Mouse (Mus musculus) v-Abl transformed pro-B cells (cell line): Measurements from ENCODE around the gene Mcl1.

Source experiments
- in situ Hi-C, 2 experiments: fragments of 400-800 bp; cut with MboI; formaldehyde crosslinking; loops; one replicate each; pipeline ENCODE4 v1.15.1; 2025; ENCODE audit not compliant: unreplicated experiment in 2 of 2

Gene Mcl1

DNA sequence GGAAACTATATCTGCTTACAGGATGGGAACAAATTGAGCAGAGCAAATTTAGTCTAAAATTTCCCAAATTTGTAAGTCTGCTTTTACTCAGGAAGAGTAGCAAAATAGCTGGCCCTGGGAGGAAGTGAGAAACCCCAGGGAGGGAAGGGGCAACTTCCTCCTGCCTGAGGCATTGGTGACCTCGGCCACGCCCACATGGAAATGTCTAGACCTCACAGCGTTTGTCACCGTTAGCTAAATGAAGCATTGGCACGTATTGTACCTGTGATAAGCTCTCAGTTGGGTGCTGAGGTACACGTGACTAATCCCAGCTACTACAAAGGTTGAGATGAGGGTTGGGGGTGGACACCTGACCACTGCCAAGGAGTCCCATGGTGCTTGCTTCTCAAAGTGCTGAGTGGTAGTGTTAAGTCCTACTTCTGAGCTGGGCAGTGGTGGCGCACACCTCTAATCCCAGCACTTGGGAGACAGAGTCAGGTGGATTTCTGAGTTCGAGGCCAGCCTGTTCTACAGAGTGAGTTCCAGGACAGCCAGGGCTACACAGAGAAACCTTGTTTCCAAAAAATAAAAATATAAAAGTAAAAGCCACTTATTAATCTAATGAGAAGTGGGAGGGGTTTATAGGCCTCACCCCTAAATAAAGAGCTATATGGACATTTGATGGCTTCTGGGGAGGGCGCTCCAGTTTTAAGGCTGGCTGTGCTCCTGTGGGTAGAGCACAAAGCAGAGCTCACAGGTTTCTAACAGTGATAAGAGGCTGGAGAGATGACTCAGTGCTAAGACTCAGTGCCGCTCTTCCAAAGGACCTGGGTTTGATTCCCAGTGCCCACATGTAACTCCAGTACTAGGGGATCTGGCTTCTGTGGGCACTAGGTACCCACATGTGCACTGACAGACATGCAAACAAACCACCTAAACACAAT is 13.0 kb upstream of the Mcl1 start:
- in situ Hi-C loops = no loop called here

- in situ Hi-C loops = no loop called here
Observed at GRCm38 (mm10) chr3:95648016-95648415, 10.6 kb upstream of the Mcl1 start.

DNA sequence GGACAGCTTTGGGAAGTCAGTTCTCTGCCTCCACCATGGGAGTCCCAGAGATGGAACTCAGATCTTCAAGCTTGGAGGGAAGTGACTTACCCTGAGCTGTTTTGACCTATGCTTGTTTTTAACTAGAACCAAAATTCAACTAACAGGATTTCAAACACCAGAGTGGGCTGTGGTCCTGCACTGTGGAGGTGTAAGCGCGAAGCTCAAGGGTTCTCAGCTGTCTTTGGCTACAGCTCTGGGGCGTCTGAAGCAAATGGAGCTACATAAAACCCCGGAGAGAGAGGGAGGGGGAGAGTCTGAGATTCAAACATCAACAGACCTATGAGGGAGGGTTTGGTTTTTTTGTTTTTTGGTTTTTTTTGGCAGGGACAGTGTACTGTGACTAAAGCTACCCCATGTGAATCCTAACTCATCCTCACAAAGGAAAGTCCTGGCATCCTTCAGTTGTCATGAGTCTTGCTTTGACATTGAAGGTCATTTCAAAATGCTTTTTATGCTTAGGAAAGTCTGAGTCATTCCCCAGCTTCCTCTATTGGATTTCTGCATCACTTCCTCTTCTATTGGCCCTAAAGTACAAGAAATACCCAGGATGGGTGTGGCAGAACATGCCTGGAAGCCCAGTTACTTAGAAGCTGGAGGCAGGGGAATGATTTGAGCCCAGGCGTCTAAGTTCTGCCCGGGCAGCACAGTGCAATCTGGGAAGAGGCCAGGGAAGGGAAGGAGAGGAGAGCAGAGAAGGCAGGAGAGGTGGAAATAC is 8.1 kb upstream of the Mcl1 start:
- in situ Hi-C loops = loop anchor here in 1 of 2 experiments (25.0 kb wide), 1 partner anchor 612 kb away; the partner anchor contains the start of genes Hist2h2bb, Hist2h3b and Hist2h4

DNA sequence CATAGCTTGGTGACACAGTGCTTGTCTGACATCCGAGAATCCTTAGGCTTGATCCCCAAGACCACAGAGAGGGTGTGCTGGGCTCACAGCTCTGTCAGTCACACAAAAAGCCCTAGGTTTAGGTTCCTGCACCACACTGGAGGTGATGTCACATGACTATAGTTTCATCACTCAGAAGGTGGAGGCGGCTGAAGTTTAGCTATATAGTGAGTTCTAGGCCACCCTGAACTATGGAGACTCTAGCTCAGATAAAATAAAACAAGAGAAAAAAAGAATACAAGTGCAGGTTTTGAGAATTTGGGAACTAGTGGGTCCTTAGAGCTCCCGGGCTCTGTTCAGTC is 7.6 kb upstream of the Mcl1 start:
- in situ Hi-C loops = loop anchor here in 1 of 2 experiments (25.0 kb wide), 1 partner anchor 611 kb away; the partner anchor contains the start of genes Hist2h2bb, Hist2h3b and Hist2h4

DNA sequence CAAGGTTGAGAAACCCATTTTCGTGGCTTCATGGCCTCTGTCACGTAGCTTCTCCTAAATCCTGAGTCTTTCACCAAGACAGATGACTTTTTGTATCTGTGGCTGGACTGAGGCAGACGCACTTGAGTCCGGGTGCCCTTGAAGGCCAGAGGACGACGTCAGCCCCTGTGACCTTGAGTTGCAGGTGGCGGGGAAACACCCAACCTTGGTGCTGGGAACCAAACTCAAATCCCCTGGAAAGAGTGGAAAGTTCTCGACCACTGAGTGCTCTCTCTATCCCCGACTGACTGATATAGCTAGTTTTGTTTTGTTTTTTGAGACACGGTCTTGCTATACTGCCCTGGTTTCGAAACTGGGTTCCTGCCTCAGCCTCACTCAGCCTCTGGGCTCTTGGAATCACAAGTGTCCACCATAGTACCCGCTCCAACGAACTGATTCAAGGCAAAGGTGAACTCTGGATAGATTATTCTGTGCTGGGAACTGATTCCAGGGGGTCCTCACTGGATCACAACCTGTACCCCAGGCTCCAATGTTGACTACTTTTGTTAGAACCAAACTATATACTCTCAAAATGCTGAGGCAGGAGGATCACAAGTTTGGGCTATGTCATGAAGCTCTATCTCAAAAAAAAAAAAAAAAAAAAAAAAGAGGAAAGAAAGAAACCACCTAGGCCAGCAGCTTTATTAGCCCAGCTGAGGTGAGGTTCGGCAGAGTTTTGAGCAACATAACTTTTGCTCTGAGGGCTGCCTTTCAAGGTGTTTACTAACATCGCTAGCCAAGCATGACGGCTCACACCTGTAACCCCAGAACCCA is 7.0 kb upstream of the Mcl1 start:
- in situ Hi-C loops = loop anchor here in 1 of 2 experiments (25.0 kb wide), 1 partner anchor 611 kb away; the partner anchor contains the start of genes Hist2h2bb, Hist2h3b and Hist2h4

GRCm38 (mm10) chr3:95652204-95652811 is 6.3 kb upstream of the Mcl1 start:
- in situ Hi-C loops = loop anchor here in 1 of 2 experiments (25.0 kb wide), 1 partner anchor 610 kb away; the partner anchor contains the start of genes Hist2h2bb, Hist2h3b and Hist2h4

DNA sequence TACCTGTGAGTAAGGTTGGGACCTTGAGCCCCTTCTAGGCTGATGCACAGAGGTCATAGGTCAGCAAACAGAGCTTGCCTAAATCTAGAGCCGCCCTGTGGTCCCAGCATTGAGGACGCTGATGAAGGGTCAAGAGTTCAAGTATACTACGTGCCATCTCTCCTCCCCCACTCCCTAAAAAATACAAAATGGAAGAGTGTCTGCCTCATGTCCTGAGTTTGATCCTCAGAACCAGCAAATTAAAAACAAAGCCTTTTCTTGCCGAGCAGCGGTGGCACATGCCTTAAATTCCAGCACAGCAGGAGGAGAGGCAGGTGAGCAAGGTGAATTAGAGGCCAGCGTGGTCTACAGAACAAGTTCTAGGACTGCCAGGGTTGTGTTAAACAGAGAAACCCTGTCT is 5.7 kb upstream of the Mcl1 start:
- in situ Hi-C loops = loop anchor here in 1 of 2 experiments (25.0 kb wide), 1 partner anchor 609 kb away; the partner anchor contains the start of genes Hist2h2bb, Hist2h3b and Hist2h4

DNA sequence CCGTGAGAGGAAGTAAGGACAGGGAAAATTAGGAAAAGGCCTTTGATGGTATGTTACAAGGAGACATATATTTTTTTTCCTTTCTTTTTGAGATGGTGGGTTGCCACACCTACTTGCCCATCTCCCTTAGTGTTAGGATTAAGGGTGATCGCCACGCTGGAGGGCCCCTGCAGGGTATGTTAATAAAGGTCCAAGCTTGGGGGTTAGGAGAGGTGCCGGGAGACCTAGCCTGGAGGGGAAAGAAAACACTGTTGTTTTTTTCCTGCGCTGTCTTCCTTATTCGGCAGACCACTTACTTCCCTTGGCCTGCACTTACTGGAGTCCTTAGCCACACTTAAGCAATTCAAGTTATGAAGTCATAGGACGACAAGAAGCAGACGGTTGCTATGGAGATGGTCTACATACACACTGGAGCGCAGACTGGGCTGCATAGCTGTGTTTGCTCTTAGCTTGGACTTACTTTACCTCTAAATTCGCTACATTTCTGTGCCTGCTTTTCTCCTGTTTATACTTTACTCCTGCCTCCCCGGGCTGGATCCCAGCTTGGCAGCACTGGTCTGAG is 5.0 kb upstream of the Mcl1 start:
- in situ Hi-C loops = loop anchor here in 1 of 2 experiments (25.0 kb wide), 1 partner anchor 609 kb away; the partner anchor contains the start of genes Hist2h2bb, Hist2h3b and Hist2h4

GRCm38 (mm10) chr3:95654371-95654770 is 4.2 kb upstream of the Mcl1 start:
- in situ Hi-C loops = loop anchor here in 1 of 2 experiments (25.0 kb wide), 1 partner anchor 608 kb away; the partner anchor contains the start of genes Hist2h2bb, Hist2h3b and Hist2h4

DNA sequence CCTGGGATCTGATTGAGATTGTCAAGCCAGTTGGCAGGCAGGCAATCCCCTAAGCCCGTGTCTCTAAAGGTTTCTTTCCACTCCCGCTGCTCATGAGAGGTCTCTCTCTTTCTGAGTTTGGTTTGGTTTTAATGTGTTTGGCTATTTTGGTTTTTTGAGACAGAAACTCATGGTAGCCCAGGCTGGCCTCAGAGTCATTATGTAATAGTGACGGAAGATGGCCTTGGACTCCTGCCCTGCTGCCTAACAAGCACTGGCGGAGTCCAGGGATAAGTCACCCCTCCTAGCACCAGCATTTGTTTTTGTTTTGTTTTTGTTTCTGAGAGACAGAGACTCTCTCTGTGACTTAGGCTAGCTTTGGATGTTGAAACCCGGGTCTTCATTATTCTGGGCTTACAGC is 3.2 kb upstream of the Mcl1 start:
- in situ Hi-C loops = loop anchor here in 1 of 2 experiments (25.0 kb wide), 1 partner anchor 607 kb away; the partner anchor contains the start of genes Hist2h2bb, Hist2h3b and Hist2h4

GRCm38 (mm10) chr3:95657108-95657507 is 1.5 kb upstream of the Mcl1 start:
- in situ Hi-C loops = loop anchor here in 1 of 2 experiments (25.0 kb wide), 1 partner anchor 605 kb away; the partner anchor contains the start of genes Hist2h2bb, Hist2h3b and Hist2h4

DNA sequence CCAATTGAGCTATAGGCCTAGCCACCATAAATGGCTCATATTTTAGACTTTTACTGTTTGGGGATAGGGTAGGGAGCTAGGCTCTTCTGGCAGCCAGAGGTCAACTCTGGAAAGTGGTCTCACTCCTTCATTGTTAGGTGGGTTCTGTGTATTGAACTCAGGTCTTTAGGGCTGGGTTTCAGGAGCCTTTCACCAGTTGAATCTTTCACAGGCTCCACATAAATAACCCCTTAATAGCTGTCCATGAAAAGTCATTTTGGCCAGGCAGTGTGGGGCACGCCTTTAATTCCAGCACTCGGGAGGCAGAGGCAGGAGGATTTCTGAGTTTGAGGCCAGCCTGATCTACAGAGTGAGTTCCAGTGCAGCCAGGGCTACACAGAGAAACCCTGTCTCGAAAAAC is 877 bp upstream of the Mcl1 start:
- in situ Hi-C loops = loop anchor here in 1 of 2 experiments (25.0 kb wide), 1 partner anchor 605 kb away; the partner anchor contains the start of genes Hist2h2bb, Hist2h3b and Hist2h4

GRCm38 (mm10) chr3:95658868-95659712 is 502 bp downstream of the Mcl1 start:
- in situ Hi-C loops = loop anchor here in 1 of 2 experiments (25.0 kb wide), 1 partner anchor 603 kb away; the partner anchor contains the start of genes Hist2h2bb, Hist2h3b and Hist2h4

GRCm38 (mm10) chr3:95659948-95660347 is 1.4 kb downstream of the Mcl1 start:
- in situ Hi-C loops = loop anchor here in 1 of 2 experiments (25.0 kb wide), 1 partner anchor 602 kb away; the partner anchor contains the start of genes Hist2h2bb, Hist2h3b and Hist2h4

- in situ Hi-C loops = loop anchor here in 1 of 2 experiments (25.0 kb wide), 1 partner anchor 601 kb away; the partner anchor contains the start of genes Hist2h2bb, Hist2h3b and Hist2h4
Observed at GRCm38 (mm10) chr3:95660788-95661478, 2.3 kb downstream of the Mcl1 start.

DNA sequence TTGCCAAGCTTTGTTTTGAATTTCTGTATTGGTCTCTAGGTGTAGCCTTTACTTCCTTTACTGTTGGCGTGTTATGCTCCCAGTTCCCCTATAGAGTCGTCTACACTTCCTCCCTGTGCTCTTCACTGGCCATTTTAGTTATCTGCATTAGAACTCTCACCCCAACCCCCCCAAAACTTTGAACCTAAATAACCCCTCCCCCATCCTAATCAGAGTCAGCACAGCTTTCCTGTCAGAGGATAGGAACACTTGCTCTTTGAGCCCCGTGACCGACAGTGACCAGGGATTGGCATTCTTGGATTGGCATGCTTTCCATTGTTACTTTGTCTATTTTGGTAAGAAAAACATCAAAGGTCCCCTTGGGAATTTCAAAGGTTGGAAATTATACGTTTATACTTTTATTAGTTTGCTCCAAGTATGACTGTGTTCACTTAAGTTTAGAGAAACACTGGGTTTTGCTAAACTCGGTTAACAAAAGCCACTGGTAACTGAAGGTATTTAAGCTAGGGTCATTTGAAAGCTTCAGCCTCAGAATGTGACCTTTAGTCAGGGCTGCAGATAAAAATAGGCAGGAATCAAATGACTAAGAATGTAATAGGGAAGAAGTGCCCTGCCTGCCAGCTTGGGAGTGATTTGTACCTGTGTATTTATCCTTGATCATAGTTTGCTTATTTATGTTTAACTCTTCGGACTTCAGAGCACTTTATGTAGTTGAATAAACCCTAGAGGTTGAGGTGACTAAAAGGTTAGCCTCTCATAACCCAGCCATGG is 3.5 kb downstream of the Mcl1 start:
- in situ Hi-C loops = loop anchor here in 1 of 2 experiments (25.0 kb wide), 1 partner anchor 600 kb away; the partner anchor contains the start of genes Hist2h2bb, Hist2h3b and Hist2h4
